8 mouse cellular contexts compared by ENCODE assay signal in the genomic region with DNA sequence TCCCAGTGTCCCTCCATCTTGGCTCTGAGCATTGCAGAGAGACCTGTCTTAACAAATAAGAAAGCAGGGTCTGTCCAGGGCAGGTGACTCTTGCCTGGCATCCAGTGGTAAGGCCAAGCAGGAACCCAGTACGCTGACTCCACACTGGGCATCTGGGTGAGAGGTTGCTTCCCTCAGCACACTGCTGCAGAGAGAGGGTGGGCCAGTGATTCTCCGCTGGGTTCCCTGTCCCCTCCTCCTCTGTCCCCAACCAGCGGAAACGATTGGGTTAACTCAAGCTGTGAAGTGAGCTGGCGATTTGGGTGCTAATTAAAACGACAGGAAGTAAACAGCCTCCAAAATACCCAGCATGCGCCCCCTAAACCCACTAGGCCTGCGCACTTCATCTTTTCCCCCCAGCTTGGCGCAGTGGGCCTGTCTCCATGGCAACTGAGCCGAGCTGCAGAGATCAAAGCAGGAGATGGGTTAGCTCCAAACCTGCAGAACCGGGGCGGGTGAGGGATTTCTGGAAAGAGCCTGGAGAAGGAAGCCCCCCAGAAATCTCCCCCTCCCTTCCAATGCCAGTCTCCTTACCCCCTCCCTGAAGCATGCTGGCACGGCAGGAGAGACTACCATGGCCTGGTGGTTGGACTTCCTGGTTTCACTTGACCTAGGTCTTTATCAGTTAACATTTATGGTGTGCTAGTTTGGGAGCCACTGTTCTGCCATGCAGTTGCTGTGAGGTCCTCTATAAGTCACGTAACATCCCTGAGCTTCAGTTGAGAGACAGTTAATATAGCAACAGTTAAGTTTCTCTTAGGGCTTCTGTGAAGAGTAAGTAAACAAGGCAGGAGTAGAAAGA. TPM values are rescaled to one million over a fixed set of nuclear protein-coding genes. Genes with fewer than 3 reads are reported as not detected.
DNase-seq lines count a peak whose midpoint lies in the region; ATAC-seq and TF ChIP-seq lines count a peak whose summit lies in the region.

No protein-coding gene starts in this region.

- H3K9ac ChIP-seq in stomach, embryonic 15.5 days: no peak overlapping the region
- no peak overlapping the region for H3K9ac ChIP-seq in stomach, postnatal 0 days (ENCODE audit: low read length)
- H3K9ac ChIP-seq in embryonic facial prominence, embryonic 11.5 days (replicated peaks; ENCODE audit: low read length): no peak overlapping the region; the same call in 1 of the 2 replicates
- peak overlapping the region; percentile 17; the same call in 1 of the 2 replicates for H3K9ac ChIP-seq in hindbrain, postnatal 0 days (replicated peaks; ENCODE audit: low read length)
- H3K9ac ChIP-seq in limb, embryonic 12.5 days (replicated peaks): peak overlapping the region; percentile 27; the same call in 1 of the 2 replicates

- H3K4me1 ChIP-seq in stomach, embryonic 15.5 days: peaks cover 9% of the 10 kb centered on the region
- H3K4me1 ChIP-seq in stomach, postnatal 0 days (replicated peaks; ENCODE audit: control insufficient read depth, insufficient read depth): no peaks in the 10 kb centered on the region
- H3K4me1 ChIP-seq in embryonic facial prominence, embryonic 11.5 days (ENCODE audit: control insufficient read depth, insufficient read depth, low read length): no peaks in the 10 kb centered on the region; the same call in 1 of the 2 replicates
- peaks cover 24% of the 10 kb centered on the region for H3K4me1 ChIP-seq in hindbrain, postnatal 0 days (ENCODE audit: insufficient read depth, low read length)
- peaks cover 28% of the 10 kb centered on the region for H3K4me1 ChIP-seq in limb, embryonic 12.5 days (replicated peaks)
- peaks cover 76% of the 10 kb centered on the region for H3K4me1 ChIP-seq in olfactory bulb, adult 2 months (ENCODE audit: control insufficient read depth, insufficient read depth, low read length)

- no peak for DNase-seq in stomach, postnatal 0 days (ENCODE audit: low spot score)
- DNase-seq in embryonic facial prominence, embryonic 11.5 days (ENCODE audit: low spot score): peak; percentile 69
- DNase-seq in hindbrain, postnatal 0 days (ENCODE audit: low spot score): peak; percentile 94
- DNase-seq in urinary bladder, adult 18-20 months (ENCODE audit: low spot score in 2 of 2): no peak
- DNase-seq in urinary bladder, postnatal 4 days (ENCODE audit: low spot score in 2 of 2): no peak

- H3K4me2 ChIP-seq in stomach, embryonic 15.5 days: peak overlapping the region; percentile 29
- no peak overlapping the region for H3K4me2 ChIP-seq in stomach, postnatal 0 days (replicated peaks; ENCODE audit: low read depth)
- H3K4me2 ChIP-seq in embryonic facial prominence, embryonic 11.5 days (ENCODE audit: low read depth, low read length): peak overlapping the region; percentile 29
- H3K4me2 ChIP-seq in hindbrain, postnatal 0 days (ENCODE audit: low read depth, low read length): peak overlapping the region; percentile 50
- peak overlapping the region; percentile 51 for H3K4me2 ChIP-seq in limb, embryonic 12.5 days

- H3K36me3 ChIP-seq in stomach, embryonic 15.5 days: no peaks in the 10 kb centered on the region
- H3K36me3 ChIP-seq in stomach, postnatal 0 days (ENCODE audit: control insufficient read depth, insufficient read depth, low read length): no peaks in the 10 kb centered on the region
- H3K36me3 ChIP-seq in embryonic facial prominence, embryonic 11.5 days (replicated peaks; ENCODE audit: control insufficient read depth, insufficient read depth, low read depth, low read length): no peaks in the 10 kb centered on the region
- H3K36me3 ChIP-seq in hindbrain, postnatal 0 days (ENCODE audit: insufficient read depth, low read length): no peaks in the 10 kb centered on the region
- no peaks in the 10 kb centered on the region for H3K36me3 ChIP-seq in limb, embryonic 12.5 days

- ATAC-seq in stomach, embryonic 15.5 days (ENCODE audit: insufficient read depth, low FRiP score, low read depth): no peak; the same call in 1 of the 2 replicates
- no peak for ATAC-seq in stomach, postnatal 0 days (ENCODE audit: low FRiP score, low TSS enrichment)
- ATAC-seq in embryonic facial prominence, embryonic 11.5 days (replicated peaks; ENCODE audit: insufficient number of reproducible peaks, low FRiP score, low TSS enrichment, low read depth): 0 out of 2 replicates have a peak, but pooled peaks have one; percentile 57
- peak; percentile 89 for ATAC-seq in hindbrain, postnatal 0 days
- ATAC-seq in limb, embryonic 12.5 days (ENCODE audit: insufficient number of reproducible peaks, insufficient read depth, low FRiP score, low TSS enrichment, low read depth): peak; percentile 63; the same call in 1 of the 2 replicates

- no peak for TF ChIP-seq CTCF in stomach, postnatal 0 days (IDR thresholded peaks at IDR 0.05; ENCODE audit: low read depth)
- peak; percentile 25; the same call in 1 of the 2 replicates for TF ChIP-seq CTCF in hindbrain, postnatal 0 days (IDR thresholded peaks at IDR 0.05; ENCODE audit: low read depth)
- TF ChIP-seq CTCF in olfactory bulb, adult 2 months (IDR thresholded peaks at IDR 0.05; ENCODE audit: insufficient read depth, low read depth, low read length): no peak

- no peaks in the 10 kb centered on the region for H3K27me3 ChIP-seq in stomach, embryonic 15.5 days (replicated peaks)
- H3K27me3 ChIP-seq in stomach, postnatal 0 days (ENCODE audit: control insufficient read depth, insufficient read depth, low read length): no peaks in the 10 kb centered on the region; the same call in 1 of the 2 replicates
- no peaks in the 10 kb centered on the region for H3K27me3 ChIP-seq in embryonic facial prominence, embryonic 11.5 days (ENCODE audit: control insufficient read depth, insufficient read depth, low read length)
- no peaks in the 10 kb centered on the region for H3K27me3 ChIP-seq in hindbrain, postnatal 0 days (ENCODE audit: insufficient read depth, low read length)
- peaks cover 17% of the 10 kb centered on the region for H3K27me3 ChIP-seq in limb, embryonic 12.5 days

- WGBS in stomach, embryonic 15.5 days: 20% methylated on average over 14 of the region's 14 CpGs
- 25% methylated on average over 13 of the region's 14 CpGs for WGBS in stomach, postnatal 0 days
- 6% methylated on average over 14 of the region's 14 CpGs for WGBS in embryonic facial prominence, embryonic 11.5 days
- WGBS in hindbrain, postnatal 0 days: 5% methylated on average over 14 of the region's 14 CpGs
- WGBS in limb, embryonic 12.5 days: 2% methylated on average over 14 of the region's 14 CpGs
- 6% methylated on average over 14 of the region's 14 CpGs for WGBS in olfactory bulb, adult 2 months

- no peak for TF ChIP-seq EP300 in stomach, postnatal 0 days (optimal IDR thresholded peaks at IDR 0.05)

- no peaks in the 10 kb centered on the region for H3K9me3 ChIP-seq in stomach, embryonic 15.5 days
- no peaks in the 10 kb centered on the region for H3K9me3 ChIP-seq in stomach, postnatal 0 days (ENCODE audit: control insufficient read depth, low read length)
- H3K9me3 ChIP-seq in embryonic facial prominence, embryonic 11.5 days (replicated peaks; ENCODE audit: control insufficient read depth, low read length): no peaks in the 10 kb centered on the region
- no peaks in the 10 kb centered on the region for H3K9me3 ChIP-seq in hindbrain, postnatal 0 days (ENCODE audit: low read length)
- no peaks in the 10 kb centered on the region for H3K9me3 ChIP-seq in limb, embryonic 12.5 days

- H3K27ac ChIP-seq in stomach, embryonic 15.5 days: no peak overlapping the region
- no peak overlapping the region for H3K27ac ChIP-seq in stomach, postnatal 0 days (replicated peaks)
- H3K27ac ChIP-seq in embryonic facial prominence, embryonic 11.5 days (replicated peaks; ENCODE audit: low read depth, low read length): no peak overlapping the region
- H3K27ac ChIP-seq in hindbrain, postnatal 0 days: peak overlapping the region; percentile 78
- H3K27ac ChIP-seq in limb, embryonic 12.5 days: peak overlapping the region; percentile 20; the same call in 1 of the 2 replicates
- H3K27ac ChIP-seq in olfactory bulb, adult 2 months (ENCODE audit: insufficient read depth, low read depth, low read length): peak overlapping the region; percentile 98

- TF ChIP-seq POLR2A in olfactory bulb, adult 2 months (IDR thresholded peaks at IDR 0.05; ENCODE audit: insufficient read depth, low read depth, low read length): peak; percentile 37; the same call in 1 of the 2 replicates

- no peak overlapping the region for H3K4me3 ChIP-seq in stomach, embryonic 15.5 days (replicated peaks)
- no peak overlapping the region for H3K4me3 ChIP-seq in stomach, postnatal 0 days (ENCODE audit: low read depth, low read length)
- no peak overlapping the region; the same call in 1 of the 2 replicates for H3K4me3 ChIP-seq in embryonic facial prominence, embryonic 11.5 days (ENCODE audit: low read depth, low read length)
- 0 out of 2 replicates have a peak overlapping the region, but pooled peaks have one; percentile 8 for H3K4me3 ChIP-seq in hindbrain, postnatal 0 days (ENCODE audit: low read length)
- peak overlapping the region; percentile 18 for H3K4me3 ChIP-seq in limb, embryonic 12.5 days (replicated peaks)
- H3K4me3 ChIP-seq in olfactory bulb, adult 2 months (ENCODE audit: insufficient read depth, low read depth, low read length): peak overlapping the region; percentile 41

RNA-seq across cellular contexts. Expression of gene Spock2, which starts 9.5 kb away (rescaled TPM):
- polyA plus RNA-seq in stomach, embryonic 15.5 days (2015; fragmentation: Nextera tagmentation; extraction: Ambion mirVana): 5.3 and 6.1 TPM in 2 replicates
- 3.6 and 4.1 TPM in 2 replicates for polyA plus RNA-seq in stomach, postnatal 0 days (2015; fragmentation: Nextera tagmentation; extraction: Ambion mirVana)
- 4.8 and 7.4 TPM in 2 replicates for polyA plus RNA-seq in embryonic facial prominence, embryonic 11.5 days (2014; fragmentation: Nextera tagmentation; extraction: Ambion mirVana)
- total RNA-seq in hindbrain, postnatal 0 days (2014; rRNA removed): 283 and 297 TPM in 2 replicates
- polyA plus RNA-seq in hindbrain, postnatal 0 days (2015; fragmentation: Nextera tagmentation; extraction: Ambion mirVana): 98.0 and 106 TPM in 2 replicates
- 4.1 and 4.4 TPM in 2 replicates for polyA plus RNA-seq in limb, embryonic 12.5 days (2016; fragmentation: Nextera tagmentation; extraction: Ambion mirVana)
- polyA plus RNA-seq in olfactory bulb, adult 2 months (2012; ENCODE audit: insufficient read depth, insufficient read length, low replicate concordance, missing spikeins): 129 and 224 TPM in 2 replicates

Comparison
In these comparisons a context has a peak if more than half of its experiments do, and no peak if none do; other contexts are left out.
1. ATAC-seq: peak in embryonic facial prominence, embryonic 11.5 days (single experiment), hindbrain, postnatal 0 days (single experiment) and limb, embryonic 12.5 days (single experiment); none in stomach, embryonic 15.5 days (single experiment) and stomach, postnatal 0 days (single experiment).
2. H3K27ac ChIP-seq: peak in hindbrain, postnatal 0 days (single experiment), limb, embryonic 12.5 days (single experiment) and olfactory bulb, adult 2 months (single experiment); none in stomach, embryonic 15.5 days (single experiment), stomach, postnatal 0 days (single experiment) and embryonic facial prominence, embryonic 11.5 days (single experiment).
3. H3K4me3 ChIP-seq: peak in hindbrain, postnatal 0 days (single experiment), limb, embryonic 12.5 days (single experiment) and olfactory bulb, adult 2 months (single experiment); none in stomach, embryonic 15.5 days (single experiment), stomach, postnatal 0 days (single experiment) and embryonic facial prominence, embryonic 11.5 days (single experiment).
4. H3K9ac ChIP-seq: peak in hindbrain, postnatal 0 days (single experiment) and limb, embryonic 12.5 days (single experiment); none in stomach, embryonic 15.5 days (single experiment), stomach, postnatal 0 days (single experiment) and embryonic facial prominence, embryonic 11.5 days (single experiment).
5. DNase-seq: peak in embryonic facial prominence, embryonic 11.5 days (single experiment) and hindbrain, postnatal 0 days (single experiment); none in stomach, postnatal 0 days (single experiment), urinary bladder, adult 18-20 months (0 of 2) and urinary bladder, postnatal 4 days (0 of 2).
6. RNA of gene Spock2, which starts 9.5 kb away (polyA plus RNA-seq): 129 to 224 TPM in olfactory bulb, adult 2 months and 98.0 to 106 TPM in hindbrain, postnatal 0 days; 5.3 to 6.1 TPM in stomach, embryonic 15.5 days, 4.8 to 7.4 TPM in embryonic facial prominence, embryonic 11.5 days, 4.1 to 4.4 TPM in limb, embryonic 12.5 days and 3.6 to 4.1 TPM in stomach, postnatal 0 days; every median in the first group is over 10 times any median in the second.